Mouse (Mus musculus) intestine, embryonic 16.5 days (tissue): Measurements from ENCODE around the gene Gab1. TPM values are rescaled to one million over a fixed set of nuclear protein-coding genes. Genes with fewer than 3 reads are reported as not detected.

Source experiments
- ATAC-seq: fragments of 200-750 bp; cut with Nextera tagmentation; 2 replicates; pipeline ENCODE4 v1.8.0; 2017; ENCODE audit warnings: moderate TSS enrichment, moderate library complexity
- H3K27ac ChIP-seq: fragments of 300-500 bp; sonication (generic); 2 replicates; pipeline ENCODE4 v1.5.1; 2014; ENCODE audit warnings: mild to moderate bottlenecking, low read length
- H3K27me3 ChIP-seq: fragments of 300-500 bp; sonication (generic); replicated peaks from 2 replicates; pipeline ENCODE4 v1.6.1; 2014; ENCODE audit warnings: low read length, control low read depth, mixed read lengths; ENCODE audit not compliant: control insufficient read depth, insufficient read depth
- H3K36me3 ChIP-seq: fragments of 300-500 bp; sonication (generic); 2 replicates; pipeline ENCODE4 v1.6.1; 2014; ENCODE audit warnings: low read length, control low read depth; ENCODE audit not compliant: control insufficient read depth, insufficient read depth
- H3K4me1 ChIP-seq: fragments of 300-500 bp; sonication (generic); 2 replicates; pipeline ENCODE4 v1.6.1; 2014; ENCODE audit warnings: low read length, control low read depth, mixed read lengths; ENCODE audit not compliant: control insufficient read depth, insufficient read depth
- H3K4me2 ChIP-seq: fragments of 300-500 bp; sonication (generic); 2 replicates; pipeline ENCODE4 v1.6.1; 2014; ENCODE audit warnings: low read depth, low read length, control low read depth
- H3K4me3 ChIP-seq: fragments of 300-500 bp; sonication (generic); 2 replicates; pipeline ENCODE4 v1.5.1; 2014; ENCODE audit warnings: mild to moderate bottlenecking, low read length
- H3K9ac ChIP-seq: fragments of 300-500 bp; sonication (generic); 2 replicates; pipeline ENCODE4 v1.6.1; 2014; ENCODE audit warnings: low read depth, low read length
- H3K9me3 ChIP-seq: fragments of 300-500 bp; sonication (generic); 2 replicates; pipeline ENCODE4 v1.6.1; 2016; ENCODE audit warnings: low read length, control low read depth; ENCODE audit not compliant: control insufficient read depth
- WGBS: fragments of 180-500 bp; shearing (Covaris S2); extraction: QIAGEN DNeasy Blood & Tissue Kit; methylation state at CpG from one replicate; pipeline ENCODE4 v1.1.7; 2014; 5-methylcytosine and 5-hydroxymethylcytosine counted together
- polyA plus RNA-seq: library from polyadenylated mRNA; unstranded; fragments of >200 nt; fragmentation: Nextera tagmentation; extraction: Ambion mirVana; gene quantifications from 2 replicates; pipeline ENCODE4 v1.2.1, GENCODE M21; 2015

Gab1 gene
- polyA plus RNA-seq, 1 experiment from 2014 or later, result 9.0 TPM

- peak overlapping the region; percentile 92 for H3K4me3 ChIP-seq
- H3K9me3 ChIP-seq, result no peaks in the 10 kb centered on the region
- 35% methylated on average over 9 of the region's 9 CpGs for WGBS
- H3K4me1 ChIP-seq, result peaks cover 27% of the 10 kb centered on the region
- peak overlapping the region; percentile 94 for H3K9ac ChIP-seq
- H3K36me3 ChIP-seq, result no peaks in the 10 kb centered on the region
- H3K27ac ChIP-seq, result no peak overlapping the region
- ATAC-seq, result no peak
- H3K4me2 ChIP-seq, result peak overlapping the region; percentile 89
- H3K27me3 ChIP-seq, result no peaks in the 10 kb centered on the region
These were observed 2.2 kb downstream of the Gab1 start for GRCm38 (mm10) chr8:80878146-80878545.

- no peak overlapping the region for H3K9ac ChIP-seq
- H3K9me3 ChIP-seq, result no peaks in the 10 kb centered on the region
- H3K4me3 ChIP-seq, result no peak overlapping the region
- 89% methylated on average over 6 of the region's 6 CpGs for WGBS
- H3K4me1 ChIP-seq, result peaks cover 34% of the 10 kb centered on the region
- H3K36me3 ChIP-seq, result no peaks in the 10 kb centered on the region
- H3K27ac ChIP-seq, result no peak overlapping the region
- no peaks in the 10 kb centered on the region for H3K27me3 ChIP-seq
- ATAC-seq, result no peak
- H3K4me2 ChIP-seq, result no peak overlapping the region
These were observed 4.8 kb downstream of the Gab1 start for GRCm38 (mm10) chr8:80875537-80875936.

GRCm38 (mm10) chr8:80873723-80874427 is 6.4 kb downstream of the Gab1 start:
- H3K36me3 ChIP-seq, result no peaks in the 10 kb centered on the region
- ATAC-seq, result peak; percentile 85
- H3K9ac ChIP-seq, result peak overlapping the region; percentile 19; the same call in 1 of the 2 replicates
- no peak overlapping the region for H3K4me3 ChIP-seq
- WGBS, result 50% methylated on average over 10 of the region's 10 CpGs
- no peaks in the 10 kb centered on the region for H3K27me3 ChIP-seq
- H3K4me1 ChIP-seq, result peaks cover 51% of the 10 kb centered on the region
- peak overlapping the region; percentile 48; the same call in 1 of the 2 replicates for H3K27ac ChIP-seq
- no peak overlapping the region for H3K4me2 ChIP-seq
- no peaks in the 10 kb centered on the region for H3K9me3 ChIP-seq

GRCm38 (mm10) chr8:80872688-80873087 is 7.6 kb downstream of the Gab1 start:
- Histone ChIP-seq H3K4me3 (no peak overlapping the region), H3K27me3 (no peaks in the 10 kb centered on the region), H3K9me3 (no peaks in the 10 kb centered on the region), H3K9ac (no peak overlapping the region), H3K36me3 (no peaks in the 10 kb centered on the region), H3K4me1 (peaks cover 52% of the 10 kb centered on the region), H3K27ac (0 out of 2 replicates have a peak overlapping the region, but pooled peaks have one; percentile 21), H3K4me2 (no peak overlapping the region)
- ATAC-seq, result no peak
- 49% methylated on average over 4 of the region's 4 CpGs for WGBS

- Histone ChIP-seq H3K27ac (peak overlapping the region; percentile 78; the same call in 1 of the 2 replicates), H3K9ac (no peak overlapping the region), H3K4me2 (no peak overlapping the region), H3K4me3 (no peak overlapping the region), H3K27me3 (no peaks in the 10 kb centered on the region), H3K36me3 (no peaks in the 10 kb centered on the region), H3K4me1 (peaks cover 48% of the 10 kb centered on the region), H3K9me3 (no peaks in the 10 kb centered on the region)
- 85% methylated on average over 6 of the region's 6 CpGs for WGBS
- ATAC-seq, result no peak
These were observed 8.9 kb downstream of the Gab1 start for GRCm38 (mm10) chr8:80871400-80871799.

- Histone ChIP-seq H3K4me2 (peak overlapping the region; percentile 26), H3K9ac (peak overlapping the region; percentile 38; the same call in 1 of the 2 replicates), H3K27me3 (no peaks in the 10 kb centered on the region), H3K27ac (peak overlapping the region; percentile 78), H3K9me3 (no peaks in the 10 kb centered on the region), H3K4me3 (no peak overlapping the region), H3K36me3 (no peaks in the 10 kb centered on the region), H3K4me1 (peaks cover 48% of the 10 kb centered on the region)
- 50% methylated on average over 9 of the region's 9 CpGs for WGBS
- peak; percentile 79 for ATAC-seq
These were observed 9.6 kb downstream of the Gab1 start for GRCm38 (mm10) chr8:80870535-80871204.

- WGBS, result 45% methylated on average over 11 of the region's 11 CpGs
- no peak for ATAC-seq
- Histone ChIP-seq H3K36me3 (no peaks in the 10 kb centered on the region), H3K4me1 (peaks cover 48% of the 10 kb centered on the region), H3K4me2 (0 out of 2 replicates have a peak overlapping the region, but pooled peaks have one; percentile 26), H3K27me3 (no peaks in the 10 kb centered on the region), H3K4me3 (no peak overlapping the region), H3K9me3 (no peaks in the 10 kb centered on the region), H3K27ac (peak overlapping the region; percentile 78), H3K9ac (peak overlapping the region; percentile 38; the same call in 1 of the 2 replicates)
These were observed 10.4 kb downstream of the Gab1 start for GRCm38 (mm10) chr8:80869881-80870328.

GRCm38 (mm10) chr8:80868801-80869323 is 11.5 kb downstream of the Gab1 start:
- Histone ChIP-seq H3K4me2 (peak overlapping the region; percentile 17; the same call in 1 of the 2 replicates), H3K4me3 (no peak overlapping the region), H3K9me3 (no peaks in the 10 kb centered on the region), H3K27me3 (no peaks in the 10 kb centered on the region), H3K36me3 (no peaks in the 10 kb centered on the region), H3K9ac (no peak overlapping the region), H3K4me1 (peaks cover 42% of the 10 kb centered on the region), H3K27ac (peak overlapping the region; percentile 71)
- ATAC-seq, result no peak
- WGBS, result 48% methylated on average over 11 of the region's 11 CpGs

- H3K4me3 ChIP-seq, result no peak overlapping the region
- H3K4me1 ChIP-seq, result peaks cover 42% of the 10 kb centered on the region
- no peaks in the 10 kb centered on the region for H3K27me3 ChIP-seq
- ATAC-seq, result no peak
- no peak overlapping the region for H3K27ac ChIP-seq
- no peak overlapping the region for H3K4me2 ChIP-seq
- no peaks in the 10 kb centered on the region for H3K36me3 ChIP-seq
- no peaks in the 10 kb centered on the region for H3K9me3 ChIP-seq
- no peak overlapping the region for H3K9ac ChIP-seq
- 78% methylated on average over 12 of the region's 12 CpGs for WGBS
These were observed 12.2 kb downstream of the Gab1 start for GRCm38 (mm10) chr8:80868006-80868702.
